Mouse (Mus musculus) lung, postnatal 0 days (tissue): ENCODE results near the gene Kcnd1. TPM values are rescaled to one million over a fixed set of nuclear protein-coding genes. Genes with fewer than 3 reads are reported as not detected.
A peak's percentile ranks its signal among the peaks of the same experiment; 100 is the strongest.

ENCODE experiments used
- ATAC-seq: fragments of 200-750 bp; cut with Nextera tagmentation; 2 replicates; pipeline ENCODE4 v1.8.0; 2017; ENCODE audit warnings: moderate library complexity
- DNase-seq: peaks from one replicate; pipeline ENCODE4 v3.0.0-alpha.2; 2016; ENCODE audit warnings: low spot score
- H3K27ac ChIP-seq: fragments of 300-500 bp; sonication (generic); 2 replicates; pipeline ENCODE4 v1.5.1; 2014; ENCODE audit warnings: antibody characterized with exemption, mild to moderate bottlenecking, low read length, mixed read lengths
- H3K27me3 ChIP-seq: fragments of 300-500 bp; sonication (generic); replicated peaks from 2 replicates; pipeline ENCODE4 v1.6.1; 2014; ENCODE audit warnings: low read length, mixed read lengths; ENCODE audit not compliant: insufficient read depth
- H3K36me3 ChIP-seq: fragments of 300-500 bp; sonication (generic); 2 replicates; pipeline ENCODE4 v1.6.1; 2014; ENCODE audit warnings: low read length, mixed read lengths; ENCODE audit not compliant: insufficient read depth
- H3K4me1 ChIP-seq: fragments of 300-500 bp; sonication (generic); 2 replicates; pipeline ENCODE4 v1.6.1; 2014; ENCODE audit warnings: antibody characterized with exemption, low read depth, low read length, mixed read lengths; ENCODE audit not compliant: insufficient read depth
- H3K4me2 ChIP-seq: fragments of 300-500 bp; sonication (generic); replicated peaks from 2 replicates; pipeline ENCODE4 v1.6.1; 2014; ENCODE audit warnings: low read depth, mild to moderate bottlenecking, low read length, moderate library complexity, mixed read lengths
- H3K4me3 ChIP-seq: fragments of 300-500 bp; sonication (generic); 2 replicates; pipeline ENCODE4 v1.5.1; 2014; ENCODE audit warnings: low read depth, low read length
- H3K9ac ChIP-seq: fragments of 300-500 bp; sonication (generic); replicated peaks from 2 replicates; pipeline ENCODE4 v1.6.1; 2014; ENCODE audit warnings: low read depth, mild to moderate bottlenecking
- H3K9me3 ChIP-seq: fragments of 300-500 bp; sonication (generic); 2 replicates; pipeline ENCODE4 v1.6.1; 2016; ENCODE audit warnings: low read length, mixed read lengths
- CTCF ChIP-seq: IDR thresholded peaks from 2 replicates; pipeline ENCODE4 v1.5.1; 2016; ENCODE audit warnings: antibody characterized with exemption, mild to moderate bottlenecking
- EP300 ChIP-seq: IDR thresholded peaks from 2 replicates; pipeline ENCODE4 v1.6.1; 2016; ENCODE audit warnings: antibody characterized with exemption, mild to moderate bottlenecking, control low read depth
- WGBS: fragments of 180-500 bp; shearing (Covaris S2); extraction: QIAGEN DNeasy Blood & Tissue Kit; methylation state at CpG from one replicate; pipeline ENCODE4 v1.1.7; 2014; 5-methylcytosine and 5-hydroxymethylcytosine counted together
- polyA plus RNA-seq: library from polyadenylated mRNA; unstranded; fragments of >200 nt; fragmentation: Nextera tagmentation; extraction: Ambion mirVana; gene quantifications from 2 replicates; pipeline ENCODE4 v1.2.1, GENCODE M21; 2015

Kcnd1 gene
- polyA plus RNA-seq, 1 experiment from 2014 or later = 0.41 TPM

DNA sequence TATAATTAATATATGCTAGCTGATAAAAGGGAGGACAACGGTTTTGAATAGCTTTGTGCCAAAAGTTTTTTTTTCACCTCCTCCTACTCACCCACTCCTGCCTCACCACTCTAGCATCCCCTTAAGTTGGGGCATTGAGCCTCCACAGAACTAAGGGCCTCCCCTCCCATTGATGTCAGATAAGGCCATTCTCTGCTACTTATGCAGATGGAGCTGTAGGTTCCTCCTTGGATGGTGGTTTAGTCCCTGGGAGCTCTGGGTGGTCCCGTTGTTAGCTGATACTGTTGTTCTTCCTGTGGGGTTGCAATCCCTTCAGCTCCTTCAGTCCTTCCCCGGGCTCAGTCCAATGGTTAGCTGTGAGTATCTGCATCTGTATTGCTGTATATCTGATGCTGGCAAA lies 42.8 kb upstream of the Kcnd1 start:
- Histone ChIP-seq H3K4me1 (no peaks in the 10 kb centered on the region), H3K9ac (no peak overlapping the region), H3K27me3 (no peaks in the 10 kb centered on the region), H3K9me3 (no peaks in the 10 kb centered on the region), H3K4me2 (no peak overlapping the region), H3K27ac (no peak overlapping the region), H3K4me3 (no peak overlapping the region), H3K36me3 (no peaks in the 10 kb centered on the region)
- WGBS = 12% methylated on average over 3 of the region's 3 CpGs
- no peak for DNase-seq
- no peak for TF ChIP-seq EP300
- TF ChIP-seq CTCF = no peak
- no peak for ATAC-seq

DNA sequence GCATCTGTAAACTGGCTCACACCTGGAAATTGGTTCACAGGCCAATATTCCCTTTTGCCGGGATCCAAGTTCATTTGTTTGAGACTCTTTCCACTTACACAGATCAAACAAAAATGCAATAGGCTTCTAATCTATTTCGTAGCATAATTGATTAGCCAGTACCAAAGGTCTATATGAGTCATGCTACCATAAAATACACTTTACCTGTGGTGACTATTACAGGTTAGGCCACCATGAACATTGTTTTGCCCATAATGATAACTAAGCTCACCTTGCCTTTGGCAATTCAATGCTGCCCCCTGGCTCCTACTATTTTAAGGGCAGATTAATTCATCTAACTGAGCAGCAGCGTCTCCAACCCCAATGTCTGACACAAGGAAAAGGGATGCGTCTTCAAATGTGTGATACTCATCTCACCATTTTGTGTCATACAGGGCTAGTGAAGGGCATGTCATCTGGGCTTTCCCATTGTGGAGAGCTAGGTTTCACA lies 39.4 kb upstream of the Kcnd1 start:
- Histone ChIP-seq H3K36me3 (no peaks in the 10 kb centered on the region), H3K27me3 (no peaks in the 10 kb centered on the region), H3K9ac (no peak overlapping the region), H3K27ac (no peak overlapping the region), H3K4me1 (no peaks in the 10 kb centered on the region), H3K9me3 (no peaks in the 10 kb centered on the region), H3K4me3 (no peak overlapping the region), H3K4me2 (no peak overlapping the region)
- WGBS = 73% methylated on average over 4 of the region's 4 CpGs
- DNase-seq (no peak), ATAC-seq (no peak)
- TF ChIP-seq EP300 (no peak), CTCF (0 out of 2 replicates have a peak, but pooled peaks have one; percentile 10)

DNA sequence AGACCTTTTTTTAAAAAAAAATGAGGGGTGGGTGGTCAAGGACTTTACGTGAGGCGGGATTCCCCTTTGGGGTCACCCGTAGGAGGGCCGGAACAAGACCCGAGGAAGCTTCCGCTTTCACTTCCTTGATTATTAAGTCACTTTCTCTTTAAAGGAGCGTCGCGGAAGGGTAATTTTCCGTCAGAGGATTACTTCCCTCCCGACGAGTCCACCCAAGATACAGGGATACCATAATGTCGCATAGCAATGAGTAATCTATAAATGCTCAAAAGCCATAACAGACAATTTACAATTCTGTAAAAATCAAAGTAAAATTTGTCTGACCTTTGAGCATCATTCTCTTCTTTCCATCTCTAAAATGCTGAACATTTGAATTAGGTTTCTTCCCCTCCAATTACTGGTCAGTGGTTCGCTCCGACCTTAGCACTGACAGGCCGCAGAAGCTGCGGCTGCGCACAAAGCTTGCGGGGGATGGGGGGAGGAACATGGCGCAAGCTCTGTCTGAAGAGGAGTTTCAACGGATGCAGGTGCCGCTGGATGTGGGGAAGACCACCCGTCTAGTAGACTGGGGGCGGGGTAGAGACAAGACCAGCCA lies 32.5 kb upstream of the Kcnd1 start, which contains the start of gene Gripap1:
Gene Gripap1 (plus strand): TSS at position 224 of the 595 bp plus-strand sequence.
- Histone ChIP-seq H3K27me3 (no peaks in the 10 kb centered on the region), H3K9ac (0 out of 2 replicates have a peak within 1 kb of the TSS, but pooled peaks have one; percentile 34), H3K4me2 (peak within 1 kb of the TSS; percentile 47), H3K4me3 (peak within 1 kb of the TSS; percentile 45), H3K9me3 (no peaks in the 10 kb centered on the region), H3K27ac (no peak within 1 kb of the TSS; the same call in 1 of the 2 replicates), H3K36me3 (no peaks in the 10 kb centered on the region), H3K4me1 (no peaks in the 10 kb centered on the region; the same call in 1 of the 2 replicates)
- DNase-seq = peak; percentile 95
- peak; percentile 94 for ATAC-seq
- peak; percentile 47; the same call in 1 of the 2 replicates for TF ChIP-seq EP300
- no peak for TF ChIP-seq CTCF
- WGBS = 14% methylated on average over 24 of the region's 24 CpGs

DNA sequence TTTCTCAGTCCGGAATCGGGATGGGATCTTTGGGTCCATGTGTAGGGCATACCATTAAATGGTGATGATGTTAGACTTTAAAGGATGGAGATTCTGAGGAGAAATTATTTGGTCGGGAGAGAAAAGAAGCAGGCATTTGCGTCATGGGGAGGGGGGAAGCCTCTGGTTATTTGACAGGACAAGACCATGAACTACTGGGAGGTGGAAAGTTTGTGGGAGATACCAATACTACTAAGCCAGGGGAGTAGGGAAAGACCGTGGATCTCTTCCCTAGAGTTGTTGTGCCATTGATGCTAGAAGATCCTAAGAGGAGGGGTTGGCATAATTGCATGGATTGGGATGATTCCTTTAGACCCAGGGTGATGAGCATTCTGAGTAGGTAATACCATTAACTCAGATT lies 31.8 kb upstream of the Kcnd1 start:
- Histone ChIP-seq H3K4me2 (peak overlapping the region; percentile 47), H3K4me1 (no peaks in the 10 kb centered on the region; the same call in 1 of the 2 replicates), H3K36me3 (no peaks in the 10 kb centered on the region), H3K9ac (0 out of 2 replicates have a peak overlapping the region, but pooled peaks have one; percentile 34), H3K27me3 (no peaks in the 10 kb centered on the region), H3K4me3 (peak overlapping the region; percentile 45), H3K9me3 (no peaks in the 10 kb centered on the region), H3K27ac (no peak overlapping the region)
- 18% methylated on average over 5 of the region's 5 CpGs for WGBS
- DNase-seq (no peak), ATAC-seq (no peak)
- TF ChIP-seq CTCF (no peak), EP300 (no peak)

DNA sequence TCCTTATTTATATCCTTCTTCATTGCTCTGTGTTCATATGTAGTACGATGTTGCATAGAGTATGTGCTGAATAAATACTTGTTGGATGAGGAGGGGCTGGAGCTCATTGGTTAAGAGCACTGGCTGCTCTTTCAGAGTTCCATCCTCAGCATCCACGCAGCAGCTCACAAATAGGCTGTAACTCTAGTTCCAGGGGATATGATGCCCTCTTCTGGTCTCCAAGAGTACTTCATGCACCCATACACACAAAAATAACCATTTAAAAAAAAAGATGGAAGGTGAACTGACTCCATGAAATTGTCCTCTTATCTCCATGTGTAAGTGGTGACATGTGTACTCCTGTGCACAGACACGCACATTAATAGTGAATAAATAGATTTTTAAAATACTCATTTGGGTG lies 28.7 kb upstream of the Kcnd1 start:
- Histone ChIP-seq H3K4me3 (no peak overlapping the region), H3K9me3 (no peaks in the 10 kb centered on the region), H3K4me1 (no peaks in the 10 kb centered on the region; the same call in 1 of the 2 replicates), H3K36me3 (no peaks in the 10 kb centered on the region), H3K27ac (no peak overlapping the region), H3K4me2 (no peak overlapping the region), H3K27me3 (no peaks in the 10 kb centered on the region), H3K9ac (no peak overlapping the region)
- WGBS = 31% methylated on average over 3 of the region's 3 CpGs
- DNase-seq (peak; percentile 47), ATAC-seq (no peak)
- no peak for TF ChIP-seq EP300
- TF ChIP-seq CTCF = peak; percentile 53

DNA sequence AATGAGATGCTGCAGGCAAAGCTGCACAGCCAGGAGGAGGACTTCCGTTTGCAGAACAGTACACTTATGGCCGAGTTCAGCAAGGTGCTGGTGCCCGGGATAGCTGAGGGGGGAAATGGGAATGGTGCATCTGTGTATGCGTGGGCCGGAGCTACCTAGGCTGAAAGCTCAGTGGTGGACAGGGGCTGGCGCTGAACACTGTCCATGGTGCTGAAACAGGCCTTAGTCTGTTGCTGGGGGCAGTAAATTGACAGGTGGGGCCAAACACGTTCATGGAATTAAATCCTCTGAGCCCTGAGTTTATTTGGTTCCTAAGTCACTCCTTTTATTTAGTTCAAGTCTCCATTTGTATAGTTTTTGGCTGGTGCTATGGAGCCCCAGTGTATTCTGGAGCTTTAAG lies 27.1 kb upstream of the Kcnd1 start:
- no peaks in the 10 kb centered on the region for H3K27me3 ChIP-seq
- H3K4me3 ChIP-seq = no peak overlapping the region
- DNase-seq = no peak
- H3K9me3 ChIP-seq = no peaks in the 10 kb centered on the region
- TF ChIP-seq CTCF (no peak), EP300 (no peak)
- H3K4me2 ChIP-seq = no peak overlapping the region
- ATAC-seq = no peak
- H3K36me3 ChIP-seq = no peaks in the 10 kb centered on the region
- no peaks in the 10 kb centered on the region; the same call in 1 of the 2 replicates for H3K4me1 ChIP-seq
- no peak overlapping the region for H3K9ac ChIP-seq
- H3K27ac ChIP-seq = no peak overlapping the region
- WGBS = 31% methylated on average over 7 of the region's 7 CpGs
